Mouse (Mus musculus) c-Kit-positive CD71-positive TER-119-positive erythroid progenitor cells, embryonic 14.5 days (primary cell): Measurements from ENCODE around the gene 9930022D16Rik.

ENCODE experiments used
- DNase-seq: peaks from one replicate; pipeline ENCODE4 v3.0.0-alpha.2; 2013; ENCODE audit warnings: low spot score

Gene 9930022D16Rik

GRCm38 (mm10) chr11:109416709-109417420, 3.1 kb downstream of the 9930022D16Rik start:
- no peak for DNase-seq

GRCm38 (mm10) chr11:109417472-109418040, 3.8 kb downstream of the 9930022D16Rik start:
- DNase-seq, result no peak

GRCm38 (mm10) chr11:109419461-109419860, 5.7 kb downstream of the 9930022D16Rik start:
- no peak for DNase-seq

GRCm38 (mm10) chr11:109419961-109420566, 6.3 kb downstream of the 9930022D16Rik start:
- DNase-seq, result no peak

- no peak for DNase-seq
These were observed 6.8 kb downstream of the 9930022D16Rik start for GRCm38 (mm10) chr11:109420567-109420962.

- no peak for DNase-seq
These were observed 7.5 kb downstream of the 9930022D16Rik start for GRCm38 (mm10) chr11:109421205-109421604.

GRCm38 (mm10) chr11:109422263-109422662, 8.5 kb downstream of the 9930022D16Rik start:
- no peak for DNase-seq

- no peak for DNase-seq
These were observed 9.6 kb downstream of the 9930022D16Rik start for GRCm38 (mm10) chr11:109423294-109423693.

GRCm38 (mm10) chr11:109425392-109426271, 11.9 kb downstream of the 9930022D16Rik start, which contains the start of gene Amz2:
Amz2 (plus strand) TSS chr11:109425946.
- peak; percentile 100 for DNase-seq

GRCm38 (mm10) chr11:109426272-109426586, 12.5 kb downstream of the 9930022D16Rik start:
- DNase-seq, result no peak

GRCm38 (mm10) chr11:109427353-109427752, 13.6 kb downstream of the 9930022D16Rik start:
- no peak for DNase-seq

- no peak for DNase-seq
These were observed 20.6 kb downstream of the 9930022D16Rik start for GRCm38 (mm10) chr11:109434233-109434798.

GRCm38 (mm10) chr11:109436889-109437288, 23.2 kb downstream of the 9930022D16Rik start:
- no peak for DNase-seq

GRCm38 (mm10) chr11:109439209-109439608, 25.5 kb downstream of the 9930022D16Rik start:
- DNase-seq, result no peak

- peak; percentile 43 for DNase-seq
These were observed 26.2 kb downstream of the 9930022D16Rik start for GRCm38 (mm10) chr11:109439829-109440340.

GRCm38 (mm10) chr11:109440641-109441040, 26.9 kb downstream of the 9930022D16Rik start:
- DNase-seq, result no peak

GRCm38 (mm10) chr11:109441119-109441518, 27.4 kb downstream of the 9930022D16Rik start:
- peak; percentile 53 for DNase-seq

- DNase-seq, result no peak
These were observed 28.5 kb downstream of the 9930022D16Rik start for GRCm38 (mm10) chr11:109442166-109442730.

- DNase-seq, result no peak
These were observed 29.9 kb downstream of the 9930022D16Rik start for GRCm38 (mm10) chr11:109443468-109444263.

GRCm38 (mm10) chr11:109444600-109444999, 30.9 kb downstream of the 9930022D16Rik start:
- DNase-seq, result no peak
